Mouse (Mus musculus) stomach, postnatal 0 days (tissue): ENCODE results near the gene Nppb. TPM values are rescaled to one million over a fixed set of nuclear protein-coding genes. Genes with fewer than 3 reads are reported as not detected.

ENCODE experiments used
- ATAC-seq: fragments of 200-750 bp; cut with Nextera tagmentation; 2 replicates; pipeline ENCODE4 v1.8.0; 2017; ENCODE audit not compliant: low FRiP score, low TSS enrichment
- DNase-seq: peaks from one replicate; pipeline ENCODE4 v3.0.0-alpha.2; 2016; ENCODE audit warnings: low spot score
- H3K27ac ChIP-seq: fragments of 300-500 bp; sonication (generic); replicated peaks from 2 replicates; pipeline ENCODE4 v1.5.1; 2014; ENCODE audit warnings: mild to moderate bottlenecking, control low read depth
- H3K27me3 ChIP-seq: fragments of 300-500 bp; sonication (generic); 2 replicates; pipeline ENCODE4 v1.6.1; 2014; ENCODE audit warnings: low read length; ENCODE audit not compliant: control insufficient read depth, insufficient read depth
- H3K36me3 ChIP-seq: fragments of 300-500 bp; sonication (generic); 2 replicates; pipeline ENCODE4 v1.6.1; 2014; ENCODE audit warnings: low read length, mixed read lengths; ENCODE audit not compliant: control insufficient read depth, insufficient read depth
- H3K4me1 ChIP-seq: fragments of 300-500 bp; sonication (generic); replicated peaks from 2 replicates; pipeline ENCODE4 v1.6.1; 2014; ENCODE audit warnings: antibody characterized with exemption; ENCODE audit not compliant: control insufficient read depth, insufficient read depth
- H3K4me2 ChIP-seq: fragments of 300-500 bp; sonication (generic); replicated peaks from 2 replicates; pipeline ENCODE4 v1.6.1; 2014; ENCODE audit warnings: low read depth, mild to moderate bottlenecking, control low read depth, moderate library complexity
- H3K4me3 ChIP-seq: fragments of 300-500 bp; sonication (generic); 2 replicates; pipeline ENCODE4 v1.5.1; 2014; ENCODE audit warnings: low read depth, low read length, control low read depth
- H3K9ac ChIP-seq: fragments of 300-500 bp; sonication (generic); 2 replicates; pipeline ENCODE4 v1.6.1; 2014; ENCODE audit warnings: mild to moderate bottlenecking, low read length, control low read depth, mixed read lengths
- H3K9me3 ChIP-seq: fragments of 300-500 bp; sonication (generic); 2 replicates; pipeline ENCODE4 v1.6.1; 2016; ENCODE audit warnings: low read length; ENCODE audit not compliant: control insufficient read depth
- CTCF ChIP-seq: IDR thresholded peaks from 2 replicates; pipeline ENCODE4 v1.5.1; 2016; ENCODE audit warnings: antibody characterized with exemption, low read depth, mild to moderate bottlenecking, moderate library complexity
- EP300 ChIP-seq: optimal IDR thresholded peaks from 2 replicates; pipeline ENCODE3; 2016; ENCODE audit warnings: antibody characterized with exemption
- WGBS: fragments of 180-500 bp; shearing (Covaris S2); extraction: QIAGEN DNeasy Blood & Tissue Kit; methylation state at CpG from one replicate; pipeline ENCODE4 v1.1.7; 2014; 5-methylcytosine and 5-hydroxymethylcytosine counted together
- polyA plus RNA-seq: library from polyadenylated mRNA; unstranded; fragments of >200 nt; fragmentation: Nextera tagmentation; extraction: Ambion mirVana; gene quantifications from 2 replicates; pipeline ENCODE4 v1.2.1, GENCODE M21; 2015

The Nppb gene
- polyA plus RNA-seq, 1 experiment from 2014 or later = not detected

- no peak overlapping the region for H3K9ac ChIP-seq
- no peaks in the 10 kb centered on the region for H3K9me3 ChIP-seq
- H3K4me2 ChIP-seq = no peak overlapping the region
- TF ChIP-seq CTCF (no peak), EP300 (no peak)
- DNase-seq (no peak), ATAC-seq (no peak)
- no peaks in the 10 kb centered on the region for H3K36me3 ChIP-seq
- 73% methylated on average over 3 of the region's 3 CpGs for WGBS
- H3K27ac ChIP-seq = no peak overlapping the region
- H3K27me3 ChIP-seq = no peaks in the 10 kb centered on the region
- H3K4me1 ChIP-seq = peaks cover 3% of the 10 kb centered on the region
- H3K4me3 ChIP-seq = no peak overlapping the region
Observed at GRCm38 (mm10) chr4:148035440-148035839, 49.9 kb downstream of the Nppb start.

Other genes starting within 250 kb of the Nppb start
- gene Zfp984, start 176.0 kb upstream of the Nppb start, polyA plus RNA-seq = 4.3 and 4.6 TPM in 2 replicates
- gene Zfp933, start 137.4 kb upstream of the Nppb start, polyA plus RNA-seq = 3.1 and 4.4 TPM in 2 replicates
- 14.5 and 16.6 TPM in 2 replicates for gene Miip, start 117.0 kb upstream of the Nppb start, polyA plus RNA-seq
- gene Fv1, start 116.8 kb upstream of the Nppb start, polyA plus RNA-seq = 2.6 and 2.8 TPM in 2 replicates
- 26.7 and 27.2 TPM in 2 replicates for gene Mfn2, start 81.1 kb upstream of the Nppb start, polyA plus RNA-seq
- 20.1 and 21.7 TPM in 2 replicates for gene Plod1, start 49.0 kb upstream of the Nppb start, polyA plus RNA-seq
- gene 2510039O18Rik, start 44.9 kb upstream of the Nppb start, polyA plus RNA-seq = 13.3 and 15.5 TPM in 2 replicates
- 0.30 and 0.74 TPM in 2 replicates for gene Nppa, start 14.9 kb downstream of the Nppb start, polyA plus RNA-seq
- gene Clcn6, start 53.0 kb downstream of the Nppb start, polyA plus RNA-seq = 1.8 and 2.1 TPM in 2 replicates
- gene Mthfr, start 53.3 kb downstream of the Nppb start, polyA plus RNA-seq = 8.2 and 8.7 TPM in 2 replicates
- 23.2 and 26.9 TPM in 2 replicates for gene Agtrap, start 102.2 kb downstream of the Nppb start, polyA plus RNA-seq
- 24.6 and 25.0 TPM in 2 replicates for gene Mad2l2, start 144.6 kb downstream of the Nppb start, polyA plus RNA-seq
- gene Draxin, start 144.9 kb downstream of the Nppb start, polyA plus RNA-seq = 0.01 TPM in 1 of 2 replicates, not detected in the other
- 26.8 and 28.1 TPM in 2 replicates for gene Fbxo6, start 166.4 kb downstream of the Nppb start, polyA plus RNA-seq
- gene Fbxo44, start 174.7 kb downstream of the Nppb start, polyA plus RNA-seq = 4.1 TPM in 2 replicates
- gene Fbxo2, start 174.8 kb downstream of the Nppb start, polyA plus RNA-seq = 0.55 and 0.76 TPM in 2 replicates